8 mouse cellular contexts compared by ENCODE assay signal in the genomic region with DNA sequence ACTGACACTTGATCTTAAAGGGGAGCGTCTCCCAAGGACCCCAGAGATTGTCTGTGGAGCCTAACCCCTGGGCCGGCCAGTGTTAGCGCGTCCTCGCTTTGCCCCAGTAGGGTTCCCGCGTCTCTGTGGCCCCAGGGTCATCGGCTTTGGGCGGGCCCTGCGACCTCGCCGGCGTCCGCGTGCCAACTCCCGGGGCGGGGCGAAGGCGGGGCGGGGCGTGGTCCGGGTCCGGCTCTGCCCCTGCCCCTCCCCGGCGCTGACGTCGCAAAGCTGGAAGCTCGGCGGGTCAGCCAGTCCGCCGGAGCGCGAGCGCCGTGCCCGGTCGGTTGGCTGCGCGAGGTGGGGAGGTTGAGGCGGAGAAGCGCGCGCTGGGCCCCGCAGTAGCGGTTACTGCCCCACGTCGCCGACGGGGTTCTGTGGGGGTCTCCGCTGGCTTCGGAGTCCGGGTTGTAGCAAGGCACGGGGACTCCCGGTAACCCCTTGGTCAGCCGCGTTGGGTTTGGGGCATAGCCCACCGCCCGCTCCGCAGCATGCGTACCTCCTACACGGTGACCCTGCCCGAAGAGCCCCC. TPM values are rescaled to one million over a fixed set of nuclear protein-coding genes. Genes with fewer than 3 reads are reported as not detected.
DNase-seq lines count a peak whose midpoint lies in the region; ATAC-seq lines count a peak whose summit lies in the region.

No protein-coding gene starts in this region.

- DNase-seq in adrenal gland, adult 18-20 months (ENCODE audit: low spot score in 2 of 2): peak; percentile 98
- DNase-seq in embryo, embryonic 10.5 days (ENCODE audit: low spot score): peak; percentile 91
- DNase-seq in gastrocnemius, postnatal 25 days: peak; percentile 97
- DNase-seq in left cerebral cortex, postnatal 36 days (ENCODE audit: low spot score in 2 of 2): peak; percentile 90 to 92
- DNase-seq in midbrain, embryonic 10.5 days (ENCODE audit: low spot score): peak; percentile 93
- DNase-seq in right cerebral cortex, postnatal 36 days (ENCODE audit: low spot score in 2 of 2): peak; percentile 87 to 88
- peak; percentile 93 for DNase-seq in yolk sac, embryonic 10.5 days (ENCODE audit: low spot score)

- ATAC-seq in intestine, embryonic 15.5 days: peak; percentile 80

- peak overlapping the region; percentile 96 for H3K4me2 ChIP-seq in intestine, embryonic 15.5 days (replicated peaks)

- intact Hi-C loops in left cerebral cortex, postnatal 36 days (cut with DNase I): loop anchor here (2.0 kb wide), 1 partner anchor 18 kb away; the partner anchor contains the start of gene Usp2

- no peaks in the 10 kb centered on the region for H3K9me3 ChIP-seq in intestine, embryonic 15.5 days
- H3K9me3 ChIP-seq in midbrain, embryonic 10.5 days (replicated peaks): no peaks in the 10 kb centered on the region

- peak overlapping the region; percentile 66 for H3K27ac ChIP-seq in intestine, embryonic 15.5 days
- peak overlapping the region; percentile 85 for H3K27ac ChIP-seq in midbrain, embryonic 10.5 days (replicated peaks)

- peak overlapping the region; percentile 60 for H3K9ac ChIP-seq in intestine, embryonic 15.5 days

- WGBS in intestine, embryonic 15.5 days: 1% methylated on average over 62 of the region's 62 CpGs
- WGBS in midbrain, embryonic 10.5 days: under 1% methylated on average over 62 of the region's 62 CpGs

- H3K4me1 ChIP-seq in intestine, embryonic 15.5 days (replicated peaks): peaks cover 49% of the 10 kb centered on the region
- peaks cover 54% of the 10 kb centered on the region for H3K4me1 ChIP-seq in midbrain, embryonic 10.5 days

- H3K36me3 ChIP-seq in intestine, embryonic 15.5 days: no peaks in the 10 kb centered on the region
- H3K36me3 ChIP-seq in midbrain, embryonic 10.5 days: no peaks in the 10 kb centered on the region

- peak overlapping the region; percentile 52 for H3K4me3 ChIP-seq in intestine, embryonic 15.5 days (replicated peaks)
- H3K4me3 ChIP-seq in midbrain, embryonic 10.5 days: peak overlapping the region; percentile 76

- H3K27me3 ChIP-seq in intestine, embryonic 15.5 days (replicated peaks): no peaks in the 10 kb centered on the region
- peaks cover 98% of the 10 kb centered on the region for H3K27me3 ChIP-seq in midbrain, embryonic 10.5 days (ENCODE audit: low read depth, poor library complexity, severe bottlenecking)

RNA-seq across cellular contexts. Expression of gene Mfrp, which starts 16.8 kb away (rescaled TPM):
- total RNA-seq in adrenal gland, adult 18-20 months (2021): not detected
- total RNA-seq in gastrocnemius, postnatal 25 days (2021): not detected
- polyA plus RNA-seq in intestine, embryonic 15.5 days (2015; fragmentation: Nextera tagmentation; extraction: Ambion mirVana): 0.06 and 0.10 TPM in 2 replicates
- under 1 TPM in 1 of 2 experiments, not detected in 1; 0.22 TPM for total RNA-seq in left cerebral cortex, postnatal 36 days (2021)
- 0.07 and 0.17 TPM in 2 replicates for polyA plus RNA-seq in midbrain, embryonic 10.5 days (2016; fragmentation: Nextera tagmentation; extraction: Ambion mirVana)

RNA-seq across cellular contexts. Expression of gene Usp2, which starts 17.9 kb away (rescaled TPM):
- 10 to 100 TPM; 36.4 to 40.9 TPM for total RNA-seq in adrenal gland, adult 18-20 months (2021)
- total RNA-seq in gastrocnemius, postnatal 25 days (2021): 100 to 1,000 TPM; 160 to 313 TPM
- 10.8 and 16.6 TPM in 2 replicates for polyA plus RNA-seq in intestine, embryonic 15.5 days (2015; fragmentation: Nextera tagmentation; extraction: Ambion mirVana)
- total RNA-seq in left cerebral cortex, postnatal 36 days (2021): 100 to 1,000 TPM; 110 to 113 TPM
- 11.3 and 16.5 TPM in 2 replicates for polyA plus RNA-seq in midbrain, embryonic 10.5 days (2016; fragmentation: Nextera tagmentation; extraction: Ambion mirVana)

RNA-seq across cellular contexts. Expression of gene C1qtnf5, which starts 22.3 kb away (rescaled TPM):
- total RNA-seq in adrenal gland, adult 18-20 months (2021): 10 to 100 TPM; 13.2 to 17.8 TPM
- total RNA-seq in gastrocnemius, postnatal 25 days (2021): 10 to 100 TPM in 1 of 2 experiments, 1 to 10 TPM in 1; 8.0 to 13.6 TPM
- 3.1 and 3.5 TPM in 2 replicates for polyA plus RNA-seq in intestine, embryonic 15.5 days (2015; fragmentation: Nextera tagmentation; extraction: Ambion mirVana)
- total RNA-seq in left cerebral cortex, postnatal 36 days (2021): 10 to 100 TPM; 15.1 to 19.3 TPM
- 0.29 and 0.93 TPM in 2 replicates for polyA plus RNA-seq in midbrain, embryonic 10.5 days (2016; fragmentation: Nextera tagmentation; extraction: Ambion mirVana)

RNA-seq across cellular contexts. Expression of gene Gm49380, which starts 28.6 kb away (rescaled TPM):
- under 1 TPM; 0.27 to 0.48 TPM for total RNA-seq in adrenal gland, adult 18-20 months (2021)
- total RNA-seq in gastrocnemius, postnatal 25 days (2021): 1 to 10 TPM in 1 of 2 experiments, under 1 TPM in 1; 0.82 to 2.4 TPM
- 0.10 TPM in 1 of 2 replicates, not detected in the other for polyA plus RNA-seq in intestine, embryonic 15.5 days (2015; fragmentation: Nextera tagmentation; extraction: Ambion mirVana)
- total RNA-seq in left cerebral cortex, postnatal 36 days (2021): 1 to 10 TPM in 1 of 2 experiments, not detected in 1; 1.0 TPM
- 0.35 and 0.63 TPM in 2 replicates for polyA plus RNA-seq in midbrain, embryonic 10.5 days (2016; fragmentation: Nextera tagmentation; extraction: Ambion mirVana)

RNA-seq across cellular contexts. Expression of gene Rnf26, which starts 28.6 kb away (rescaled TPM):
- total RNA-seq in adrenal gland, adult 18-20 months (2021): 10 to 100 TPM; 19.4 to 24.1 TPM
- 1 to 10 TPM; 2.9 TPM for total RNA-seq in gastrocnemius, postnatal 25 days (2021)
- 56.9 and 57.9 TPM in 2 replicates for polyA plus RNA-seq in intestine, embryonic 15.5 days (2015; fragmentation: Nextera tagmentation; extraction: Ambion mirVana)
- total RNA-seq in left cerebral cortex, postnatal 36 days (2021): 10 to 100 TPM; 29.2 to 35.7 TPM
- 81.3 and 81.5 TPM in 2 replicates for polyA plus RNA-seq in midbrain, embryonic 10.5 days (2016; fragmentation: Nextera tagmentation; extraction: Ambion mirVana)

Comparison
In these comparisons a context has a peak if more than half of its experiments do, and no peak if none do; other contexts are left out.
1. Peak in every context shown above with its lines: DNase-seq, ATAC-seq, H3K4me3 ChIP-seq and H3K27ac ChIP-seq.